ENCODE assay signal across 23 mouse cellular contexts in the genomic region with DNA sequence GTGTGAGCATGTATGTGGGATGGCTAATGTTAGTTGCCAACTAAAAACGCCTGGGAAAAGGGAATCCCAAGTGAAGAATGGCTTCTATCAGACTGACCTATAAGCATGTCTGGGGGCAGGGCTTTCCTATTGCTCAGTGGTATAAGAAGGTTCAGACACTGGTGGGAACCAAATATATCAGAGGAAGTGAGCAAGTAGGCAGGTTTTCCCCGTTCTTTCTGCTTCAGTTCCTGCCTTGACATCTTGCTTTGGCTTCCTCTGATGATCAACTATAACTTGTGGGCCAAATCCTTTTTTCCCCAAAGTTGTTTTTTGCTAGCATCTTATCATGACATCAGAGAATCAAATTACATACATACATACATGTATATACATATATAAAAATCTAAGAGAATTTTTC.
"Had no signal": no experiment of that assay in that cellular context is flagged by ENCODE, and none has a peak within 500 bp of the region (broad histone marks: within the 10 kb centered on the region; RNA-seq: fewer than 3 reads in every experiment).

No protein-coding gene starts in this region.

- H3K27ac ChIP-seq: kidney, postnatal 0 days; layer of hippocampus, adult 2 months; limb, embryonic 10.5 days; limb, embryonic 13.5 days; liver, embryonic 12.5 days; liver, embryonic 15.5 days; lung, embryonic 15.5 days; midbrain, embryonic 10.5 days; neural tube, embryonic 13.5 days had no signal

- DNase-seq: kidney, adult 2 months; kidney, postnatal 25 days; layer of hippocampus, adult 9-11 months; liver; lung, adult 18-20 months; lung, postnatal 10 days; lung, postnatal 36 days; midbrain, embryonic 14.5 days; right cerebral cortex, postnatal 14 days; right cerebral cortex, postnatal 4 days; thymus, adult 2 months; thymus, postnatal 14 days; thymus, postnatal 4 days had no signal

- H3K4me3 ChIP-seq: layer of hippocampus, adult 2 months; limb, embryonic 10.5 days; limb, embryonic 13.5 days; liver, embryonic 12.5 days; liver, embryonic 15.5 days; lung, embryonic 15.5 days; megakaryocyte, embryonic 14.5 days; midbrain, embryonic 10.5 days; neural tube, embryonic 13.5 days had no signal

- H3K4me1 ChIP-seq: limb, embryonic 10.5 days; limb, embryonic 13.5 days; liver, embryonic 12.5 days; liver, embryonic 15.5 days; lung, embryonic 15.5 days; midbrain, embryonic 10.5 days; neural tube, embryonic 13.5 days had no signal

- H3K27me3 ChIP-seq: liver, embryonic 12.5 days; liver, embryonic 15.5 days; lung, embryonic 15.5 days; megakaryocyte, embryonic 14.5 days; neural tube, embryonic 13.5 days had no signal
